Mouse (Mus musculus) spleen, adult 2 months (tissue): ENCODE data around the gene Serpina1f.

Experiments
- CTCF ChIP-seq: fragments of 200-500 bp; IDR thresholded peaks from 2 replicates; pipeline ENCODE4 v1.5.1; 2011; ENCODE audit warnings: mild to moderate bottlenecking, inconsistent platforms; ENCODE audit not compliant: insufficient read depth, insufficient read length, insufficient replicate concordance; ENCODE audit errors: extremely low read depth
- POLR2A ChIP-seq: fragments of 200-500 bp; IDR thresholded peaks from 2 replicates; pipeline ENCODE4 v1.6.1; 2011; ENCODE audit warnings: low read depth, low read length, inconsistent platforms

GRCm38 (mm10) chr12:103653836-103654235 lies 41.5 kb downstream of the Serpina1f start:
- no peak for TF ChIP-seq CTCF
- no peak for TF ChIP-seq POLR2A
